Mouse (Mus musculus): ENCODE results near the gene Tsc22d2. TPM values are rescaled to one million over a fixed set of nuclear protein-coding genes. Genes with fewer than 3 reads are reported as not detected.
A peak's percentile ranks its signal among the peaks of the same experiment; 100 is the strongest.

Tsc22d2 gene
- polyA plus RNA-seq, 1 experiment from 2014 or later, result 13.0 TPM

- Histone ChIP-seq H3K27ac (replicated peaks) (peak overlapping the region; percentile 100), H3K9me3 (ENCODE audit: control insufficient read depth, low read length) (no peaks in the 10 kb centered on the region), H3K27me3 (ENCODE audit: control insufficient read depth, insufficient read depth, low read length) (no peaks in the 10 kb centered on the region), H3K4me2 (replicated peaks; ENCODE audit: low read depth) (peak overlapping the region; percentile 94), H3K4me1 (replicated peaks; ENCODE audit: control insufficient read depth, insufficient read depth) (no peaks in the 10 kb centered on the region), H3K9ac (ENCODE audit: low read length) (peak overlapping the region; percentile 99), H3K4me3 (ENCODE audit: low read depth, low read length) (peak overlapping the region; percentile 92), H3K36me3 (ENCODE audit: control insufficient read depth, insufficient read depth, low read length) (no peaks in the 10 kb centered on the region)
- ATAC-seq (ENCODE audit: low FRiP score, low TSS enrichment) (peak; percentile 82), DNase-seq (ENCODE audit: low spot score) (peak; percentile 91)
- WGBS, result under 1% methylated on average over 71 of the region's 85 CpGs
- TF ChIP-seq CTCF (IDR thresholded peaks at IDR 0.05; ENCODE audit: low read depth) (peak; percentile 81), EP300 (optimal IDR thresholded peaks at IDR 0.05) (no peak)
Measured at GRCm38 (mm10) chr3:58415884-58416725, 1.6 kb downstream of the Tsc22d2 start.

DNA sequence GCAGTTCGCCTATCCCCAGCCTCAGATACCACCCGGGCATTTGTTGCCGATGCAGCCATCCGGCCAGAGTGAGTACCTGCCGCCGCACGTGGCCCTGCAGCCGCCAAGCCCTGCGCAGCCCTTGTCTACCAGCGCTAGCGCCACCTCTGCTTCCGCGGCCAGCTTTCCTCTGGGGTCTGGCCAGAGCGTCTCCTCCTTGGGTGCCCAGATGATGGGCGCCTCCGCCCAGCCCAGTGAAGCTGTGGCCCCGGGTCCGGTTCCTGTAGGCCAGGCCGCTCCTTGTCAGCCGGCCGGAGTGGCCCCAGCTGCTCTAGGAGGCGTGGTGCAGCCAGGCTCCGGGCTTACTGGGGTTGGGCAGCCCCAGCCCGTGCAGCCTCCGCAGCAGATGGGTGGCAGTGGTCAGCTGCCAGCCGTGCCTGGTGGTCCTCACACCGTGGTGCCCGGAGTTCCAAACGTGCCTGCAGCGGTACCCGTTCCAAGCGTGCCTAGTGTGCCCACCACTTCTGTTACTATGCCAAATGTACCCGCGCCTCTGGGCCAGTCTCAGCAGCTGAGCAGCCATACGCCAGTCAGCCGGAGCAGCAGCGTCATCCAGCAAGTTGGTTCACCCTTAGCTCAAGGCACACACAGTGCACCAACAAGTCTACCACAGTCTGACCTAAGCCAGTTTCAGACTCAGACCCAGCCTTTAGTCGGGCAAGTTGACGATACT is 2.4 kb downstream of the Tsc22d2 start:
- Histone ChIP-seq H3K27me3 (ENCODE audit: control insufficient read depth, insufficient read depth, low read length) (no peaks in the 10 kb centered on the region), H3K9ac (ENCODE audit: low read length) (peak overlapping the region; percentile 99), H3K4me3 (ENCODE audit: low read depth, low read length) (peak overlapping the region; percentile 92), H3K4me1 (replicated peaks; ENCODE audit: control insufficient read depth, insufficient read depth) (no peaks in the 10 kb centered on the region), H3K27ac (replicated peaks) (peak overlapping the region; percentile 100), H3K4me2 (replicated peaks; ENCODE audit: low read depth) (peak overlapping the region; percentile 94), H3K9me3 (ENCODE audit: control insufficient read depth, low read length) (no peaks in the 10 kb centered on the region), H3K36me3 (ENCODE audit: control insufficient read depth, insufficient read depth, low read length) (no peaks in the 10 kb centered on the region)
- WGBS, result under 1% methylated on average over 39 of the region's 39 CpGs
- ATAC-seq (ENCODE audit: low FRiP score, low TSS enrichment), result peak; percentile 51
- TF ChIP-seq CTCF (IDR thresholded peaks at IDR 0.05; ENCODE audit: low read depth) (peak; percentile 11), EP300 (optimal IDR thresholded peaks at IDR 0.05) (no peak)
- peak; percentile 70 for DNase-seq (ENCODE audit: low spot score)

- Histone ChIP-seq H3K4me1 (replicated peaks; ENCODE audit: control insufficient read depth, insufficient read depth) (no peaks in the 10 kb centered on the region), H3K9ac (ENCODE audit: low read length) (no peak overlapping the region), H3K9me3 (ENCODE audit: control insufficient read depth, low read length) (no peaks in the 10 kb centered on the region), H3K27ac (replicated peaks) (no peak overlapping the region), H3K36me3 (ENCODE audit: control insufficient read depth, insufficient read depth, low read length) (no peaks in the 10 kb centered on the region), H3K4me2 (replicated peaks; ENCODE audit: low read depth) (peak overlapping the region; percentile 94), H3K4me3 (ENCODE audit: low read depth, low read length) (peak overlapping the region; percentile 92), H3K27me3 (ENCODE audit: control insufficient read depth, insufficient read depth, low read length) (no peaks in the 10 kb centered on the region)
- ATAC-seq (ENCODE audit: low FRiP score, low TSS enrichment) (no peak), DNase-seq (ENCODE audit: low spot score) (no peak)
- no peak for TF ChIP-seq CTCF (IDR thresholded peaks at IDR 0.05; ENCODE audit: low read depth)
- TF ChIP-seq EP300 (optimal IDR thresholded peaks at IDR 0.05), result no peak
- WGBS, result 19% methylated on average over 5 of the region's 5 CpGs
Measured at GRCm38 (mm10) chr3:58418724-58419705, 4.5 kb downstream of the Tsc22d2 start.

- H3K4me1 ChIP-seq (replicated peaks; ENCODE audit: control insufficient read depth, insufficient read depth), result no peaks in the 10 kb centered on the region
- no peaks in the 10 kb centered on the region for H3K27me3 ChIP-seq (ENCODE audit: control insufficient read depth, insufficient read depth, low read length)
- H3K9ac ChIP-seq (ENCODE audit: low read length), result no peak overlapping the region
- no peak overlapping the region for H3K27ac ChIP-seq (replicated peaks)
- 56% methylated on average over 1 of the region's 1 CpGs for WGBS
- no peak overlapping the region for H3K4me3 ChIP-seq (ENCODE audit: low read depth, low read length)
- ATAC-seq (ENCODE audit: low FRiP score, low TSS enrichment) (no peak), DNase-seq (ENCODE audit: low spot score) (no peak)
- no peaks in the 10 kb centered on the region for H3K36me3 ChIP-seq (ENCODE audit: control insufficient read depth, insufficient read depth, low read length)
- no peaks in the 10 kb centered on the region for H3K9me3 ChIP-seq (ENCODE audit: control insufficient read depth, low read length)
- TF ChIP-seq CTCF (IDR thresholded peaks at IDR 0.05; ENCODE audit: low read depth) (no peak), EP300 (optimal IDR thresholded peaks at IDR 0.05) (no peak)
- H3K4me2 ChIP-seq (replicated peaks; ENCODE audit: low read depth), result no peak overlapping the region
Measured at GRCm38 (mm10) chr3:58428861-58429260, 14.3 kb downstream of the Tsc22d2 start.

- H3K9me3 ChIP-seq (ENCODE audit: control insufficient read depth, low read length), result no peaks in the 10 kb centered on the region
- no peak overlapping the region for H3K27ac ChIP-seq (replicated peaks)
- WGBS, result 74% methylated on average over 2 of the region's 2 CpGs
- no peaks in the 10 kb centered on the region for H3K27me3 ChIP-seq (ENCODE audit: control insufficient read depth, insufficient read depth, low read length)
- TF ChIP-seq EP300 (optimal IDR thresholded peaks at IDR 0.05) (no peak), CTCF (IDR thresholded peaks at IDR 0.05; ENCODE audit: low read depth) (no peak)
- H3K36me3 ChIP-seq (ENCODE audit: control insufficient read depth, insufficient read depth, low read length), result no peaks in the 10 kb centered on the region
- H3K4me1 ChIP-seq (replicated peaks; ENCODE audit: control insufficient read depth, insufficient read depth), result no peaks in the 10 kb centered on the region
- DNase-seq (ENCODE audit: low spot score) (no peak), ATAC-seq (ENCODE audit: low FRiP score, low TSS enrichment) (no peak)
- H3K4me2 ChIP-seq (replicated peaks; ENCODE audit: low read depth), result no peak overlapping the region
- H3K9ac ChIP-seq (ENCODE audit: low read length), result no peak overlapping the region
- H3K4me3 ChIP-seq (ENCODE audit: low read depth, low read length), result no peak overlapping the region
Measured at GRCm38 (mm10) chr3:58434414-58434813, 19.9 kb downstream of the Tsc22d2 start.

All from stomach, postnatal 0 days (tissue).